ENCODE assay signal across 10 mouse cellular contexts in genomic region chr13:80806172-80806571, GRCm38 (mm10).
DNase-seq lines count a peak whose midpoint lies in the region; ATAC-seq and TF ChIP-seq lines count a peak whose summit lies in the region.
"Had no signal": no experiment of that assay in that cellular context is flagged by ENCODE, and none has a peak within 500 bp of the region (broad histone marks: within the 10 kb centered on the region; RNA-seq: fewer than 3 reads in every experiment).

No protein-coding gene starts in this region.

- WGBS in intestine, postnatal 0 days, result 33% methylated on average over 2 of the region's 2 CpGs
- 39% methylated on average over 2 of the region's 2 CpGs for WGBS in intestine, embryonic 15.5 days
- WGBS in limb, embryonic 14.5 days, result 47% methylated on average over 2 of the region's 2 CpGs
- WGBS in neural tube, embryonic 14.5 days, result 46% methylated on average over 2 of the region's 2 CpGs

- TF ChIP-seq POLR2A in bone marrow macrophage, adult 2 months (IDR thresholded peaks at IDR 0.05; ENCODE audit: borderline replicate concordance, low read depth, low read length), result no peak
- TF ChIP-seq POLR2A in limb, embryonic 14.5 days (IDR thresholded peaks at IDR 0.05; ENCODE audit: borderline replicate concordance, extremely low read depth, insufficient read depth, insufficient read length), result no peak

- peak; percentile 72 for TF ChIP-seq CTCF in intestine, postnatal 0 days (IDR thresholded peaks at IDR 0.05; ENCODE audit: low read depth)
- TF ChIP-seq CTCF in G1E (IDR thresholded peaks at IDR 0.05; ENCODE audit: low read depth, low read length), result no peak; the same call in 1 of the 2 replicates
- peak; percentile 27; the same call in 1 of the 2 replicates for TF ChIP-seq CTCF in bone marrow macrophage, adult 2 months (IDR thresholded peaks at IDR 0.05; ENCODE audit: low read depth, low read length)

- DNase-seq in G1E (ENCODE audit: low spot score), result peak; percentile 1
- DNase-seq in limb, embryonic 14.5 days (ENCODE audit: low spot score), result peak; percentile 40
- no peak for DNase-seq in gastrocnemius, adult 18-20 months (ENCODE audit: low spot score)

- H3K9me3 ChIP-seq in intestine, postnatal 0 days (ENCODE audit: control insufficient read depth), result no peaks in the 10 kb centered on the region
- no peaks in the 10 kb centered on the region for H3K9me3 ChIP-seq in intestine, embryonic 15.5 days
- no peaks in the 10 kb centered on the region for H3K9me3 ChIP-seq in G1E (replicated peaks)
- H3K9me3 ChIP-seq in limb, embryonic 14.5 days (ENCODE audit: control insufficient read depth, low read length), result no peaks in the 10 kb centered on the region
- H3K9me3 ChIP-seq in neural tube, embryonic 14.5 days (ENCODE audit: control insufficient read depth, low read length), result no peaks in the 10 kb centered on the region
- H3K9me3 ChIP-seq: limb, embryonic 13.5 days had no signal

- no peak for ATAC-seq in intestine, postnatal 0 days
- no peak for ATAC-seq in intestine, embryonic 15.5 days
- peak; percentile 66 for ATAC-seq in G1E (ENCODE audit: extremely low read depth, insufficient number of reproducible peaks, low FRiP score, poor library complexity, severe bottlenecking)
- ATAC-seq in frontal cortex, adult (ENCODE audit: low TSS enrichment), result peak; percentile 85
- peak; percentile 37; the same call in 1 of the 2 replicates for ATAC-seq in limb, embryonic 14.5 days (ENCODE audit: low FRiP score, low read depth)
- peak; percentile 76 for ATAC-seq in neural tube, embryonic 14.5 days (ENCODE audit: low read depth)

- H3K27ac ChIP-seq in intestine, postnatal 0 days (ENCODE audit: low read depth, low read length), result no peak overlapping the region
- H3K27ac ChIP-seq in intestine, embryonic 15.5 days, result no peak overlapping the region
- no peak overlapping the region for H3K27ac ChIP-seq in bone marrow macrophage, adult 2 months (ENCODE audit: insufficient read depth, low read depth, low read length)
- no peak overlapping the region for H3K27ac ChIP-seq in limb, embryonic 14.5 days (replicated peaks; ENCODE audit: low read depth, low read length)
- no peak overlapping the region for H3K27ac ChIP-seq in neural tube, embryonic 14.5 days (ENCODE audit: low read depth, low read length)
- H3K27ac ChIP-seq: limb, embryonic 13.5 days had no signal

- H3K36me3 ChIP-seq in intestine, postnatal 0 days (ENCODE audit: control insufficient read depth, insufficient read depth), result no peaks in the 10 kb centered on the region
- no peaks in the 10 kb centered on the region for H3K36me3 ChIP-seq in intestine, embryonic 15.5 days
- H3K36me3 ChIP-seq in G1E (replicated peaks), result no peaks in the 10 kb centered on the region
- H3K36me3 ChIP-seq in limb, embryonic 14.5 days (ENCODE audit: control insufficient read depth, insufficient read depth, low read length), result no peaks in the 10 kb centered on the region
- H3K36me3 ChIP-seq in neural tube, embryonic 14.5 days (ENCODE audit: control insufficient read depth, insufficient read depth, low read length), result no peaks in the 10 kb centered on the region
- H3K36me3 ChIP-seq: limb, embryonic 13.5 days had no signal

- H3K27me3 ChIP-seq in intestine, postnatal 0 days (replicated peaks; ENCODE audit: control insufficient read depth, insufficient read depth, low read length), result no peaks in the 10 kb centered on the region
- no peaks in the 10 kb centered on the region for H3K27me3 ChIP-seq in intestine, embryonic 15.5 days (replicated peaks)
- H3K27me3 ChIP-seq in G1E (ENCODE audit: insufficient read depth, low read length), result no peaks in the 10 kb centered on the region
- H3K27me3 ChIP-seq in limb, embryonic 14.5 days (ENCODE audit: control insufficient read depth, insufficient read depth, low read length), result no peaks in the 10 kb centered on the region
- H3K27me3 ChIP-seq in neural tube, embryonic 14.5 days (ENCODE audit: control insufficient read depth, insufficient read depth, low read length), result no peaks in the 10 kb centered on the region
- H3K27me3 ChIP-seq: limb, embryonic 13.5 days had no signal

- no peak overlapping the region for H3K4me2 ChIP-seq in intestine, postnatal 0 days (replicated peaks; ENCODE audit: low read depth)
- H3K4me2 ChIP-seq in intestine, embryonic 15.5 days (replicated peaks), result no peak overlapping the region
- H3K4me2 ChIP-seq in limb, embryonic 14.5 days (replicated peaks; ENCODE audit: low read depth, low read length, severe bottlenecking), result no peak overlapping the region
- H3K4me2 ChIP-seq in neural tube, embryonic 14.5 days (ENCODE audit: low read depth, low read length), result no peak overlapping the region
- H3K4me2 ChIP-seq: limb, embryonic 13.5 days had no signal

- H3K9ac ChIP-seq in intestine, postnatal 0 days (ENCODE audit: low read depth, low read length), result no peak overlapping the region
- no peak overlapping the region for H3K9ac ChIP-seq in intestine, embryonic 15.5 days
- no peak overlapping the region for H3K9ac ChIP-seq in limb, embryonic 14.5 days (ENCODE audit: low read depth, low read length, severe bottlenecking)
- no peak overlapping the region for H3K9ac ChIP-seq in neural tube, embryonic 14.5 days (replicated peaks; ENCODE audit: low read depth, low read length)
- H3K9ac ChIP-seq: limb, embryonic 13.5 days had no signal

- no peak overlapping the region for H3K4me3 ChIP-seq in intestine, postnatal 0 days (ENCODE audit: low read depth, low read length)
- H3K4me3 ChIP-seq in intestine, embryonic 15.5 days (replicated peaks), result no peak overlapping the region
- H3K4me3 ChIP-seq in G1E (ENCODE audit: low read depth, low read length), result no peak overlapping the region
- H3K4me3 ChIP-seq in bone marrow macrophage, adult 2 months (ENCODE audit: insufficient read depth, low read length), result no peak overlapping the region
- no peak overlapping the region for H3K4me3 ChIP-seq in limb, embryonic 14.5 days (replicated peaks; ENCODE audit: low read length)
- H3K4me3 ChIP-seq in neural tube, embryonic 14.5 days (ENCODE audit: low read depth, low read length), result no peak overlapping the region
- H3K4me3 ChIP-seq: erythroblast, embryonic 14.5 days; limb, embryonic 13.5 days had no signal

- no peaks in the 10 kb centered on the region for H3K4me1 ChIP-seq in intestine, postnatal 0 days (replicated peaks; ENCODE audit: control insufficient read depth, insufficient read depth, low read length)
- no peaks in the 10 kb centered on the region for H3K4me1 ChIP-seq in intestine, embryonic 15.5 days (replicated peaks)
- H3K4me1 ChIP-seq in G1E (ENCODE audit: insufficient read depth, low read depth, low read length), result no peaks in the 10 kb centered on the region
- H3K4me1 ChIP-seq in bone marrow macrophage, adult 2 months (ENCODE audit: control insufficient read depth, insufficient read depth, low read length), result no peaks in the 10 kb centered on the region
- H3K4me1 ChIP-seq in limb, embryonic 14.5 days (ENCODE audit: control insufficient read depth, insufficient read depth, low read length), result no peaks in the 10 kb centered on the region
- H3K4me1 ChIP-seq in neural tube, embryonic 14.5 days (ENCODE audit: control insufficient read depth, insufficient read depth, low read length), result no peaks in the 10 kb centered on the region
- H3K4me1 ChIP-seq: limb, embryonic 13.5 days had no signal

Comparison
In these comparisons a context has a peak if more than half of its experiments do, and no peak if none do; other contexts are left out.
1. ATAC-seq: peak in G1E (single experiment), frontal cortex, adult (single experiment), limb, embryonic 14.5 days (single experiment) and neural tube, embryonic 14.5 days (single experiment); none in intestine, postnatal 0 days (single experiment) and intestine, embryonic 15.5 days (single experiment).